Mouse (Mus musculus) stomach, embryonic 16.5 days (tissue): Measurements from ENCODE around the gene Txlnb. TPM values are rescaled to one million over a fixed set of nuclear protein-coding genes. Genes with fewer than 3 reads are reported as not detected.

Source experiments
- ATAC-seq: fragments of 200-750 bp; cut with Nextera tagmentation; 2 replicates; pipeline ENCODE4 v1.8.0; 2017; ENCODE audit warnings: moderate number of reproducible peaks, moderate TSS enrichment; ENCODE audit not compliant: insufficient read depth, low FRiP score
- H3K27ac ChIP-seq: fragments of 300-500 bp; sonication (generic); 2 replicates; pipeline ENCODE4 v1.5.1; 2014; ENCODE audit warnings: low read length
- H3K27me3 ChIP-seq: fragments of 300-500 bp; sonication (generic); 2 replicates; pipeline ENCODE4 v1.6.1; 2014; ENCODE audit warnings: low read length, control low read depth, mixed read lengths; ENCODE audit not compliant: control insufficient read depth, insufficient read depth
- H3K36me3 ChIP-seq: fragments of 300-500 bp; sonication (generic); 2 replicates; pipeline ENCODE4 v1.6.1; 2014; ENCODE audit warnings: low read length; ENCODE audit not compliant: control insufficient read depth, insufficient read depth
- H3K4me1 ChIP-seq: fragments of 300-500 bp; sonication (generic); 2 replicates; pipeline ENCODE4 v1.6.1; 2014; ENCODE audit warnings: low read length, control low read depth, mixed read lengths; ENCODE audit not compliant: control insufficient read depth, insufficient read depth
- H3K4me2 ChIP-seq: fragments of 300-500 bp; sonication (generic); 2 replicates; pipeline ENCODE4 v1.6.1; 2014; ENCODE audit warnings: low read depth, low read length, mixed read lengths
- H3K4me3 ChIP-seq: fragments of 300-500 bp; sonication (generic); replicated peaks from 2 replicates; pipeline ENCODE4 v1.5.1; 2014; ENCODE audit warnings: mild to moderate bottlenecking, low read length
- H3K9ac ChIP-seq: fragments of 300-500 bp; sonication (generic); 2 replicates; pipeline ENCODE4 v1.6.1; 2014; ENCODE audit warnings: low read length
- H3K9me3 ChIP-seq: fragments of 300-500 bp; sonication (generic); replicated peaks from 2 replicates; pipeline ENCODE4 v1.6.1; 2016; ENCODE audit warnings: low read length, control low read depth; ENCODE audit not compliant: control insufficient read depth
- WGBS: fragments of 180-500 bp; shearing (Covaris S2); extraction: QIAGEN DNeasy Blood & Tissue Kit; methylation state at CpG from one replicate; pipeline ENCODE4 v1.1.7; 2014; 5-methylcytosine and 5-hydroxymethylcytosine counted together
- polyA plus RNA-seq: library from polyadenylated mRNA; unstranded; fragments of >200 nt; fragmentation: Nextera tagmentation; extraction: Ambion mirVana; gene quantifications from 2 replicates; pipeline ENCODE4 v1.2.1, GENCODE M21; 2015

Txlnb gene
- polyA plus RNA-seq, 1 experiment from 2014 or later, result 2.5 TPM

GRCm38 (mm10) chr10:17842030-17842429, 46.0 kb downstream of the Txlnb start:
- Histone ChIP-seq H3K27ac (no peak overlapping the region), H3K27me3 (no peaks in the 10 kb centered on the region), H3K4me1 (no peaks in the 10 kb centered on the region), H3K4me2 (no peak overlapping the region), H3K9ac (no peak overlapping the region), H3K9me3 (no peaks in the 10 kb centered on the region), H3K36me3 (no peaks in the 10 kb centered on the region), H3K4me3 (no peak overlapping the region)
- no peak for ATAC-seq
- 83% methylated on average over 3 of the region's 3 CpGs for WGBS

DNA sequence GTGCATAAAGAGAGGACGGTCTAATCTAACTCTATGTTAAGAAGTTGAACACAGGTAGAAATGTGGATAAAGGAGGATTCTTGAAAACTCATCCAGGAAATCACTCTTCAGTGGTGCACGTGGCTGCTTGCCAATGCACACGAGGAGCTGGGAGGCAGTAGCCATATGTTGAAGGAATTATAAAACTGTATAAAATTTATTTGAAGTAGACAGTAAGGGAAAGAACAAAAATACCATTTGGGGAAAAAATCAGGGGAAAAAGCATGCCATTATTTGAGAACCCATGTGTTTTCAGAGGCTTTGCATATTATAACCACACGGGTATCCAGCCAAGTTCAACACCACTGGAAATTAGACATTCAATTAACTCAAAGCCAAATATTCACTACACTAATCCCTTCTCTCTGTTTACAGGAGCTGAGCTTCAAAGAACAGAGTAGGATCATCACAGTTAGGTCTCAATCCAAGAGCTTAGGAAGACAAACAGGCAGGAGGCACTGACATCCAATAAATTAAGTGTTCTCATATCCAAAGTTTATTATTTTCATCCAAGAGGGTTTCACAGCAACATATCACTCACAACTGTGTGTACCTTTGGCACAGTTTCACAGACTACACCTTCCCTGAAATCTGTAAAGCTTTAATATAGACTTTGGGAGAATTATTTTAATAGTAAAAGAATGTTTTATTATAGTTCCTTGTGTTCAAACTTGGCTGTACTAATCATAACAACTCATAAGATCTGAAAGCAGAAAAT, 48.9 kb downstream of the Txlnb start:
- H3K9me3 ChIP-seq, result no peaks in the 10 kb centered on the region
- H3K36me3 ChIP-seq, result no peaks in the 10 kb centered on the region
- no peaks in the 10 kb centered on the region for H3K4me1 ChIP-seq
- 38% methylated on average over 4 of the region's 4 CpGs for WGBS
- no peak overlapping the region for H3K4me3 ChIP-seq
- no peak overlapping the region for H3K9ac ChIP-seq
- no peak overlapping the region for H3K4me2 ChIP-seq
- peak; percentile 86 for ATAC-seq
- 0 out of 2 replicates have a peak overlapping the region, but pooled peaks have one; percentile 17 for H3K27ac ChIP-seq
- H3K27me3 ChIP-seq, result no peaks in the 10 kb centered on the region

GRCm38 (mm10) chr10:17857647-17858261, 61.7 kb downstream of the Txlnb start:
- no peak overlapping the region for H3K4me3 ChIP-seq
- no peaks in the 10 kb centered on the region; the same call in 1 of the 2 replicates for H3K4me1 ChIP-seq
- WGBS, result 85% methylated on average over 9 of the region's 9 CpGs
- no peak overlapping the region for H3K27ac ChIP-seq
- no peaks in the 10 kb centered on the region for H3K27me3 ChIP-seq
- no peaks in the 10 kb centered on the region for H3K36me3 ChIP-seq
- H3K9ac ChIP-seq, result no peak overlapping the region
- no peak for ATAC-seq
- no peak overlapping the region for H3K4me2 ChIP-seq
- H3K9me3 ChIP-seq, result no peaks in the 10 kb centered on the region

DNA sequence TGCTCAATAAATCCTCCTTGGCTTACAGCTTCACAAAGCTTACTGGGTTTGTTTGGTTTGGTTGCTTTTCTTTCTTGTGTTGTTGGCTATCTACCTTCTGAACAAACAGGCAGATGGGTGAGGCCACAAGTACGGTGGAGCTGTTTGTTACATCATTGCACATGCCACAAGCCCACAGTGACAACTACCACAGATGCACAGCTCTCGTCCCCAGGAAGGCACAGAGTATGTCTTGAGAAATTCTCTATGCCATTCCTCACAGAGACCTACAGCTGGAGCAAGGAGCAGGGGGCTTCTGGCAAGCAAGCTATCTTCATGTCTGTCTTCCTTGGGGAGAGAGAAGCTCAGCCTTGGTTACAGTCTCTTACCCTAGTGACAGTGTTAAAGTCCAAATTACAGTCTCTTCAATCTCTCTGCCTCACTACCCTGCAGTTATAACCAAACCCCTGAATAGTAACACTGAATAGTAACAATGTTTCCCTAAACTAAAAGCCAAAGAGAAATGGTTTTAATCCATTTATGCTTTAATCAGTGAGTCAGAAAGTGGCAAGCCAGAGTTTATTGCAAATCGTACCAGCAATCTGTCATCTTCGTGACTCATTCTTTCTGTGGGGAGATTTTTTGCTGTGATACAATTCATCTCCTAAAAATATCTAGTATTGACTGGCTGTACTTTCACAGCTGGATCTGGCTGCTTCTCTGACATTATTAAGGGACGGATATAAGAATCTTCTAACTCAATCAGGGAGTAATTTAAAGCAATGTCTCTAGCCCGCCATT, 64.9 kb downstream of the Txlnb start:
- 63% methylated on average over 6 of the region's 6 CpGs for WGBS
- Histone ChIP-seq H3K4me3 (no peak overlapping the region), H3K9ac (no peak overlapping the region), H3K27me3 (no peaks in the 10 kb centered on the region), H3K4me2 (no peak overlapping the region), H3K27ac (no peak overlapping the region), H3K4me1 (no peaks in the 10 kb centered on the region; the same call in 1 of the 2 replicates), H3K9me3 (no peaks in the 10 kb centered on the region), H3K36me3 (no peaks in the 10 kb centered on the region)
- ATAC-seq, result no peak

DNA sequence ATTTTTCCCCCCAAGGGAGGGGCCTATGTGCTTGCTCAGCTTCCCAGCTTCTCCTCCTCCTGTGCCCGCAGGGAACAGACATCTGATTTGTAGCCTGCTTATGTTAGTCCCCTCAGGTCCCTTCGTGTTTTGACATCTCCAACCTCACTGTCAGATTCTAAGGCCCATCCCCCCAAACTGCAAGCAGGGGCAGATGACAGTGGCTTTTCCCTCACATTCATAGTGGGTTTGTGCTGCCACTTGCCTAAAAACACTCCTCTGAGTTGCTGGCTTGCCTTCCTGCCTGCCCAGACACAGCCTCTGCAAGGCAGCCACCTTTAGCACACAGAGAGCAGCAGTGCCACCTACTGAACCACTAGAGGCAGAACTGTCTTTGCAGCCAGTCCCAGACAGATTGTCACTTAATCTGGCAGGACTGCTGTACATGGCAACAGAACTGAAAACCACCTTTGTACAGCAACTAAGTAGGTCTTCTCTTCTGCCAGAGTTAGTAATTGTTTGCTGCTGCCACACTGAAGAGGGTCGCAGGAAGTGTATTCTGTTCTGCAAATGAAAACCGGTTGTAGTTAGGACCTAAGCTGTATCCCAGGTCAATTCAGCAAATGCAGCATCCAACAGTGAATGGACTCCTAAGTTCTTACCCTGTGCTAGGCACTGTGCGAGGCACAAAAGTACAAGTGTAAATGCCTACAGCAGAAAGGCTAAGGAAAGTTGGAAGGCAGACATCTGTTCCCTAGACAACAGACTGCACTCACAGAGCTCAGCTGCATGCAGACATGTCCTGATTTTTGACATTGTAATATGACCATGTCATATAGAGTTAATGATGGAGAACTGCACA, 74.0 kb downstream of the Txlnb start:
- 34% methylated on average over 5 of the region's 5 CpGs for WGBS
- peak; percentile 86; the same call in 1 of the 2 replicates for ATAC-seq
- Histone ChIP-seq H3K27ac (no peak overlapping the region), H3K4me2 (no peak overlapping the region), H3K36me3 (no peaks in the 10 kb centered on the region), H3K9ac (0 out of 2 replicates have a peak overlapping the region, but pooled peaks have one; percentile 16), H3K9me3 (no peaks in the 10 kb centered on the region), H3K27me3 (no peaks in the 10 kb centered on the region), H3K4me1 (no peaks in the 10 kb centered on the region; the same call in 1 of the 2 replicates), H3K4me3 (no peak overlapping the region)

- no peak for ATAC-seq
- Histone ChIP-seq H3K27me3 (no peaks in the 10 kb centered on the region), H3K9ac (no peak overlapping the region), H3K9me3 (no peaks in the 10 kb centered on the region), H3K27ac (no peak overlapping the region), H3K4me1 (no peaks in the 10 kb centered on the region), H3K36me3 (no peaks in the 10 kb centered on the region), H3K4me2 (no peak overlapping the region), H3K4me3 (no peak overlapping the region)
- 48% methylated on average over 8 of the region's 8 CpGs for WGBS
These were observed 82.2 kb downstream of the Txlnb start for GRCm38 (mm10) chr10:17878002-17878919.

DNA sequence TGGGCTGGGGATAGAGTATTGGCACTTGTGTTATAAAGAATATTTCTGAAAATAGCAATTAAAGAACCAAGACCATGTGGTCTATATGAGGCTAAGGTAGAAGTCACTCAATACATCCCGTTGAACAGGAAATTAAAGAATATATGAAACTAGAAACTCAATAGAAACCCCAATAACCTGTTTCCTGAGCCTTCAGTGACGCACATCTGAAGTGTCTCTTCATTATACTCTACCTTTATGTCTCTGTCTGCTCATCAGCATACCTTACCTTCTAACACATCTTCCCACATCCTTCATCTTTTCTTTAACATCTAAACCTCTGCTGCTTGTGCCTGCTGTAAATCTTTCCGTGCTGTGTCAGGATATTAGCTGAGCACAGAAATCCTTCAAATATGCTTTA, 84.0 kb downstream of the Txlnb start:
- no peaks in the 10 kb centered on the region for H3K36me3 ChIP-seq
- H3K9me3 ChIP-seq, result no peaks in the 10 kb centered on the region
- H3K27ac ChIP-seq, result no peak overlapping the region
- H3K4me2 ChIP-seq, result no peak overlapping the region
- ATAC-seq, result no peak
- no peak overlapping the region for H3K9ac ChIP-seq
- 85% methylated on average over 3 of the region's 3 CpGs for WGBS
- H3K4me1 ChIP-seq, result no peaks in the 10 kb centered on the region
- H3K4me3 ChIP-seq, result no peak overlapping the region
- no peaks in the 10 kb centered on the region for H3K27me3 ChIP-seq

DNA sequence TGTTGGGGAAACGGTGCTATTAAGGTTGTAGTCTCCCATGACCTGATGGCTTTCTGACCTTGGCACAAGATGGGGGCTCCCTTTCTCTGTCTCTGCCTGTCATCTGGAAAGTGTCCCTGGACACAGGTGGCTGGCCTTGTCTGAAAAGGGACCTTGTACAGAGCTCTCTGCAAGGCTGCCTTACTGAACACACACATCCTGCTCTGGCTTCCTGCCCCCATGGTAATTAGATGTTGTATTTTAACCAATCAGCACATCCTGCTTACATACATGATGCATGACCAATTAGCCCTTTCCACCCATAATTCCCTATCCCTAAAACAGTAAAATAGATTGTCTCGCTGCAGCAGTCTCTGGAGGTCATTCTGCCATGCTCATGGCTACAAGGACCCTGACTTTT, 84.7 kb downstream of the Txlnb start:
- no peaks in the 10 kb centered on the region for H3K4me1 ChIP-seq
- no peak overlapping the region for H3K4me3 ChIP-seq
- no peaks in the 10 kb centered on the region for H3K36me3 ChIP-seq
- no peak overlapping the region for H3K27ac ChIP-seq
- no peaks in the 10 kb centered on the region for H3K9me3 ChIP-seq
- WGBS, result 59% methylated on average over 2 of the region's 2 CpGs
- H3K9ac ChIP-seq, result no peak overlapping the region
- H3K27me3 ChIP-seq, result no peaks in the 10 kb centered on the region
- no peak overlapping the region for H3K4me2 ChIP-seq
- no peak for ATAC-seq
